Mouse (Mus musculus) ovary, postnatal 14 days (tissue): ENCODE measurements around the gene Bace2.

Experiments used
- DNase-seq: peaks from one replicate; pipeline ENCODE4 v3.0.0; 2022; ENCODE audit warnings: low spot score

Bace2 gene

DNA sequence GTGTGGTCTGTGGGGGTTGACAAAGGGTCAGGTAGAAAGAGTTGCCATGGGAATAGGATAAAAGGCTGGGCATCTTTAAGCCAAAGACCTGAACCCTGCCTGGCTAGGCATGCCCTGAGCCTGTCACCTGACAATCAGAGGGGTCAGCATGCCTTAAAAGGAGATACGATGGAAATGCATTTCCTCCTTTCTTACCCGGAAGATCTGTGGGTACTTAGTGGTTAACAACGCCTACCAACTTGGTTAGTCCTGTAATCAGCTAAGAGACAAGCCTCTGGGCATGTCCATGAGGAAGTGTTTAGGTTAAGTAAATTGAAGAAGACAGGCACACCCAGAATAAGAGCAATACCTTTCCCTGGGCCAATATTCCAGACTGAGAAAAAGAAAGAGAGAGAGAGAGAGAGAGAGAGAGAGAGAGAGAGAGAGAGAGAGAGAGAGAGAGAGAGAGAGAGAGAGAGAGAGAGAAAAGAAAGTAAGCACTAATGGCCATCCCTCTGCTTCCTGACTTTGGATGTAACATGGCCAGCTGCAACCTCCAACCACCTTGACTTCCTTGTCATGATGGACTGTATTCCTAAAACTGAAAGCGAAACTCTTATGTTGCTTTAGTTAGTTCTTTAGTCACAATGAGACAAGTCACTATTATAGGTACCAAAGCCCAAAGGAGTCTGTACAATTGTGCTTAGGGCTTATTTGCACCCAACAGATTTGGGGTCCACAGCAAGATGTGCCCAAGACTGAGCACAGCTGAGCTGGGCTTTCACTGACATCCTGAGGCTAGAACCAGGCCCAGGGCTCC is 111.7 kb downstream of the Bace2 start:
- no peak for DNase-seq

- DNase-seq = no peak
Observed at GRCm38 (mm10) chr16:97474671-97475070, 118.1 kb downstream of the Bace2 start.

- no peak for DNase-seq
Observed at GRCm38 (mm10) chr16:97475581-97475980, 119.0 kb downstream of the Bace2 start.

GRCm38 (mm10) chr16:97476524-97476923 is 120.0 kb downstream of the Bace2 start:
- DNase-seq = no peak

GRCm38 (mm10) chr16:97478655-97479054 is 122.1 kb downstream of the Bace2 start:
- DNase-seq = no peak

DNA sequence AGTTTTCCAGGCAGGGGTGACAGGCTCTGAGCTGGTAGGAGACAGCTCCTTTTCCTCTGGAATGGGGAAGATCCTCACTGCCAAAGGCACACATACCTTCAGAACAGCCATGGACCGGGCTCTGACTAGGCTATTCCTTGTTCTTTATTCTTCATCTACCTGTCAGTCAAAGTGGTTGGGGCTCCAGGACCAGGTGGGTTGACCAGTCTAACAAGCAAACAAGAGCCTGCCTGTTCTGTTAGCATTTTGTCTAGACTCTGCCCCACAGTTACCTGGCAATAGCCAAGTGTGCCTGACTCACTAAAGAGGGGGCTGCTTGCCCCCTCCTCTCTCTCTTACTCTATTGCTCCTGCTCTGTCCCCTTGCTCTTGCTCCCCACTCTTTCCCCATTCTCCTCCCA is 135.8 kb downstream of the Bace2 start:
- no peak for DNase-seq
